Mouse (Mus musculus) kidney, adult 2 months (tissue): ENCODE results near the gene Smim24. TPM values are rescaled to one million over a fixed set of nuclear protein-coding genes. Genes with fewer than 3 reads are reported as not detected.

Experiments
- DNase-seq: peaks from one replicate; pipeline ENCODE4 v3.0.0; 2021
- H3K27ac ChIP-seq: fragments of 200-500 bp; 2 replicates; pipeline ENCODE4 v1.5.1; 2012; ENCODE audit warnings: low read depth, low read length, control low read depth, inconsistent platforms; ENCODE audit not compliant: insufficient read depth
- H3K27me3 ChIP-seq: fragments of 200-500 bp; replicated peaks from 2 replicates; pipeline ENCODE4 v1.6.1; 2012; ENCODE audit warnings: mild to moderate bottlenecking, moderate library complexity, low read length, inconsistent platforms; ENCODE audit not compliant: control insufficient read depth, insufficient read depth
- H3K36me3 ChIP-seq: fragments of 200-500 bp; 2 replicates; pipeline ENCODE4 v1.6.1; 2012; ENCODE audit warnings: mild to moderate bottlenecking, moderate library complexity, low read length, inconsistent platforms; ENCODE audit not compliant: control insufficient read depth, insufficient read depth
- H3K4me1 ChIP-seq: fragments of 200-500 bp; 2 replicates; pipeline ENCODE4 v1.6.1; 2011; ENCODE audit warnings: low read length; ENCODE audit not compliant: control insufficient read depth, insufficient read depth
- H3K4me3 ChIP-seq: fragments of 200-500 bp; 2 replicates; pipeline ENCODE4 v1.5.1; 2011; ENCODE audit warnings: mild to moderate bottlenecking, low read depth, low read length, control low read depth; ENCODE audit not compliant: insufficient read depth
- CTCF ChIP-seq: fragments of 200-500 bp; conservative IDR thresholded peaks from 2 replicates; pipeline ENCODE4 v1.5.1; 2011; ENCODE audit warnings: low read depth, mild to moderate bottlenecking, control low read depth, low read length, moderate library complexity, mixed read lengths; ENCODE audit not compliant: insufficient read depth, insufficient read length
- POLR2A ChIP-seq: fragments of 200-500 bp; IDR thresholded peaks from one replicate; pipeline ENCODE4 v1.6.1; 2011; ENCODE audit warnings: low read depth, low read length, control low read depth
- WGBS: fragments of 180-500 bp; shearing (Covaris S2); methylation state at CpG from one replicate; pipeline ENCODE4 v1.1.7; 2018; 5-methylcytosine and 5-hydroxymethylcytosine counted together
- polyA plus RNA-seq: library from polyadenylated mRNA; depleted of rRNA; stranded (reverse); fragments of >200 nt; gene quantifications from 2 replicates; pipeline ENCODE4 v1.2.3, GENCODE M21; 2012

The Smim24 gene
- polyA plus RNA-seq, 1 experiment: 694 TPM

DNA sequence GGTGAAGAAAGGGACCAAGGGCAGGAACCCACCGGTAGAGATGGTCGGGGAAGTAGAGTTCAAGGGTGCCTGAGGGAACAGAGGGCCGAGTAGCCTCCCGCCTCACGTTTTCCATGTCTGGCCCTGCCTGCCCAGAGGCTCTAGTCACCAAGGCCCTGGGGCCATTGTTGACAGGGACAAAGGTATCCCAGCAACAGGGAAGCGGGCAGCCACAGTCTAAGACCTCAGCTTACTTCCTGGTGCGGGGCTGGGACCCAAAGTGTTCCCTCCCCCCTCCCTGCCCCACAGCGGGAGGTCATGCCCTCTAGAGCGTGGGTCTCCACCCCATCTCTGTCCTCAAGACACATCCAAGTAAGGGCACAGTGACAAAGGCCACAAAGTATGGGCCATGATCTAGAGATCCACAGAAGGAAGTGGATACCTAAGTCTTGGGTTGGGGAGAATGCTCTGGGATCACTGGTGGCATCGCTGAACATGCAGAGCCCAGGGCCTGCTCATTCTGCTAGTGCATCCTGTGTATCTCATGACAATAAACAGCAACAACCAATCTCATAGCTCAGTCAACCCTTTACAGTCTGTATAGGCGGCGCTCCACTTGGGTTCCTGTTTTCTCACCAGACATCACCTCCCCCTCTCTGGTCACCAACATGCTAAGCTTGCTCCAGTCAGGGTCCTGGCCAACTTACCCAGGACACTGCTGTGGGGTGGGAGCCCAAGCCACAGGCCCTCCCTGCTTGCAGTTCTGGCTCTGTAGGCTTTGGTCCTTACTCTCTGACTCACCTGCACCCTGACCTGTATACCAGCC is 27.0 kb upstream of the Smim24 start, which contains the start of gene 4930404N11Rik:
Gene 4930404N11Rik (minus strand): TSS at position 145 of the 805 bp plus-strand sequence.
- no peak for DNase-seq
- no peaks in the 10 kb centered on the region for H3K36me3 ChIP-seq
- 43% methylated on average over 12 of the region's 12 CpGs for WGBS
- no peak within 1 kb of the TSS for H3K4me3 ChIP-seq
- no peaks in the 10 kb centered on the region for H3K27me3 ChIP-seq
- TF ChIP-seq CTCF: no peak
- TF ChIP-seq POLR2A: no peak
- no peaks in the 10 kb centered on the region for H3K4me1 ChIP-seq
- no peak within 1 kb of the TSS for H3K27ac ChIP-seq

DNA sequence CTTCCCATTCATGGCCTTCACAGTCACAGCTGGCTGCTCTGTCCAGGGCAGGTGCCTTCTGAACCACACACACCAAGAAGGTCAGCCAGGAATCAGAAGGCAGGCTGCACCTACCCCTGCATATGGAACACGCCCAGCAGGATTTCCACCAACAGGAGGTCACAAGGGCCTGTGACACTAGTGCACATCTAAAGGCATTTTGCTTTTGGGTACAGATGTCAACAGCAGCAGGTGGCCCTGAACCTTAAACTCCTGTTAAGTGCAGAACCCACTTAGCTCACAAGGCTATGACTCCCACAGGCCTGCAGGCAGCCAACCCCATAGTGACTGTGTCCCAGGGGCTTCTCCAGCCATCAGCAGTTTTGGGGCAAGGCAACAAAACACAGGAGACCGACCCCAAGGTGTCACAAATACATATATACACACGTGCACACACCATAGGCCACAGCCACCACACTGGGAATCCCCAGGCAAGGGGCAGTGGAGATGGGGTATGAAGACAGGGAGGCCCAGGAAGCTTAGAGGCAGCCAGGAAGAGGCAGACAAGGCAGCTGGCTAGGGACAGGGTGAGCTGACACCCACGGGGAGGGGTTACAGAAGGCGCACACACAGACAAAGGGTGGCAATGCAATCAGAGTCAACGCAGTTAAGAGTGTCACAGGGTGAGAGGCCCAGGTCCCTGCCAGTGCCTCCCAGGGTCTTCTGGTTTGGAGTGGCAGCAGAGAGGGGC is 26.2 kb upstream of the Smim24 start:
- TF ChIP-seq CTCF: no peak
- TF ChIP-seq POLR2A: peak; percentile 4
- H3K36me3 ChIP-seq: no peaks in the 10 kb centered on the region
- no peak for DNase-seq
- WGBS: 69% methylated on average over 6 of the region's 6 CpGs
- no peak overlapping the region for H3K27ac ChIP-seq
- H3K4me3 ChIP-seq: no peak overlapping the region
- H3K4me1 ChIP-seq: no peaks in the 10 kb centered on the region
- H3K27me3 ChIP-seq: no peaks in the 10 kb centered on the region

DNA sequence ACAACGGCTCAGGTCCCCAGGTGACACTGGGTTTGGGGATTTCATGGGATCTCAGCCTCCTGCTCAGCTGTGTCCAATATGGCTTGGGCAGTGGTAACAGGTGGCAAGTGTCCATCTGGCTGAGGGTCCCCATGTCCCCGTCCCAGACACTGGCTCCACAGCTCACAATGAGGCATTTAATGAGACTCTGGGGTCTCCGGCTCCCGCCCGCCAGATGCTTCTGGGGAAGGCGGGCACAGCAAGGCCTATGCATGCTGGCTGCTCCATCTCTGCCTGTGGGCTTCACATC is 25.7 kb upstream of the Smim24 start:
- WGBS: 93% methylated on average over 6 of the region's 6 CpGs
- Histone ChIP-seq H3K27me3 (no peaks in the 10 kb centered on the region), H3K4me3 (no peak overlapping the region), H3K27ac (no peak overlapping the region), H3K36me3 (no peaks in the 10 kb centered on the region), H3K4me1 (no peaks in the 10 kb centered on the region)
- TF ChIP-seq CTCF: no peak
- TF ChIP-seq POLR2A: no peak
- no peak for DNase-seq

DNA sequence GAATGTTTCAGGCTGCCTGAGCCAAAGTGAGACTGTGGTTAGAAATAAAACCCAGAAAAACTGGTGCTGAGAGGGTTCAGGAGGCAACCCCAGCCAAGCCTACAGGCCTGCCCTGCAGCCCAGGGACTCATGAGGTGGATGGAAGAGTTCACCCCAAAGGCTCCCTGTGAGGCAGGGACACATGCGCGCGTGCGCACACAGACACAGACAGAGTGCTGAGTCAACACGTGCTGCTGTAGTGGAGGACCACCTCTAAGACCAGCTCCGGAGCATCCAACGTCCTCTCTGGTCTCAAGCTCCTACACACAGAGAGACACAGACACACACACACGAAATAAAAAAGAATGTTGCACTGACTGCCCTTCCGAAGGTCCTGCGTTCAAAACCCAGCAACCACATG is 17.5 kb upstream of the Smim24 start:
- WGBS: 96% methylated on average over 10 of the region's 10 CpGs
- H3K36me3 ChIP-seq: no peaks in the 10 kb centered on the region
- H3K4me1 ChIP-seq: peaks cover 16% of the 10 kb centered on the region; the same call in 1 of the 2 replicates
- no peaks in the 10 kb centered on the region for H3K27me3 ChIP-seq
- H3K4me3 ChIP-seq: no peak overlapping the region
- TF ChIP-seq CTCF: no peak
- H3K27ac ChIP-seq: no peak overlapping the region
- DNase-seq: no peak

DNA sequence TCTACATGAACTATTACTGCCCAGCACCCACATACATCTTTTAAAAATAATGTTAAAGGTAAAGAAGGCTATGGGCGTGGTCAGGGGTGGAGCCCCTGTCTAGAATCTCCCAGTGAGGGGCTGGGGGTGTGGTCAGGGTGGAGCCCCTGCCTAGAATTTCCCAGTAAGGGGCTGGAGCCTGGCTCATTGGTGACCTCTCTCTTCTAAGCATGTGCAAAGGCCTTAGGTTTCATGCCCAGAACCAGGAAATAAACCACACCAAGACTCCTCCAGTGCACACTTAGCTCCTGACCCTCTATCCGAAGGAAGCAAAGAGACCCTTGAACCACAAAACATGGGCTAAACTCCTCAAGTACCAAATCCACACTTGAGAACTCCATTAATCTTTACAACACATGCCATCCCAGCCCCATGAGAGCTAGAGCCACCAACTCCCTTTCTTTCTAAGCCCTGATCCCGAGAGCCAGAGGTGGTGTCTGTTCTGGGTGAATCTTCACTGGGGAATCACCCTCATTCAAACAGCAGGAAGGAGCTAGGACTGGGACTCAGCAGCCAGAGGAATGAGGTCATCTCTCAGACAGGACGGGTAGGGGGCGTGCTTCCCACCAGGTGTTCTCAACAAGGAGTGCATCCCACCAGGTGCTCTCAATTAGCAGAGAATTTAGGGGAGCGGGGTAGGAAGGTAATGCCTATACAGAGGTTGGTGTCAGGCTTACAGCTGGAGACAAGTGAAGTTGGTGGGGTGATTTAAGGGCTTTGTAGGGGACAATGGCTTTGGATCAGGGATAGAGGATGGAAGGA is 16.1 kb upstream of the Smim24 start:
- Histone ChIP-seq H3K27ac (no peak overlapping the region), H3K4me3 (no peak overlapping the region)
- 37% methylated on average over 6 of the region's 6 CpGs for WGBS

DNA sequence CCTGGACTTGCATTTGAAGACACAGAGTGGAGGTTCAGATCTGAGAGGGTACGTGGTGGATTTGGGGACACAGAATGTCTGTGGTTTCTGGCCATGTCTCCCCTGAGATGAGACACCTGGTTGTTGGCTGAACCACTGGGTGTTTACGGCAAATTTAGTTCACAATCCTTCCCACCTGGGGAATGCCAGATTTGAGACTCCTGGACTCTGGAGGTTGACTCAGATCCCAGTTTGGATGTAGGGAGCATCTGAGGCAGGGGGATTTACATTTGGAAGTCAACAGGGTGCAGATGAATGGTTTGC is 15.5 kb upstream of the Smim24 start:
- Histone ChIP-seq H3K27me3 (no peaks in the 10 kb centered on the region), H3K4me3 (peak overlapping the region; percentile 79), H3K27ac (no peak overlapping the region), H3K36me3 (no peaks in the 10 kb centered on the region), H3K4me1 (peaks cover 16% of the 10 kb centered on the region; the same call in 1 of the 2 replicates)
- WGBS: 37% methylated on average over 2 of the region's 2 CpGs
- no peak for DNase-seq
- TF ChIP-seq POLR2A (no peak), CTCF (no peak)

More for the DNA sequence above, 16.1 kb upstream of the Smim24 start:
- no peaks in the 10 kb centered on the region for H3K36me3 ChIP-seq
- peaks cover 16% of the 10 kb centered on the region; the same call in 1 of the 2 replicates for H3K4me1 ChIP-seq
- no peak for DNase-seq
- no peaks in the 10 kb centered on the region for H3K27me3 ChIP-seq
- no peak for TF ChIP-seq CTCF
- TF ChIP-seq POLR2A: no peak
